Mouse (Mus musculus): ENCODE measurements around the gene Gm20604. TPM values are rescaled to one million over a fixed set of nuclear protein-coding genes. Genes with fewer than 3 reads are reported as not detected.

Gm20604 gene
- total RNA-seq (2022): 1 to 10 TPM; 6.1 to 8.9 (median 7.5) TPM

DNA sequence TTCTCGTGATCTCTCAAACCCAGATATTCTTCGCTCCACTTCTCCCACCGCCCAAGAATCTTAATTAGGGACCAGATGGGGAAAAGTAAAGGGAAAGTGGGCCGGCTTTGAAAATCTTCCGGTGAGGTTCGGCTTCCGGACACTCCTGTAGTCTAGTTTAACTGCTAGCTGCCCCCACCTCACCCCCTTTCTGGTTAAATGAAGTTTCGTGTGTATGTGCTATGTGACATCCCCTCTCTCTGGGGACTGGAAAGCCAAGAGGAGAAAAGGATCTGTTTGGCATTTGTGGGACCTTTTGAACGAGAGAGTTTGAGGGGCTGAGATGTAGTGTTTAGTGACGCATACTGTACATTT, at the start of gene Gm20604:
Gm20604 (minus strand) TSS at position 270 of the 354 bp plus-strand sequence.
- DNase-seq: no peak

GRCm38 (mm10) chr12:102799528-102799927, 41.1 kb upstream of the Gm20604 start:
- no peak for DNase-seq

GRCm38 (mm10) chr12:102787927-102788326, 29.5 kb upstream of the Gm20604 start:
- DNase-seq: no peak

DNA sequence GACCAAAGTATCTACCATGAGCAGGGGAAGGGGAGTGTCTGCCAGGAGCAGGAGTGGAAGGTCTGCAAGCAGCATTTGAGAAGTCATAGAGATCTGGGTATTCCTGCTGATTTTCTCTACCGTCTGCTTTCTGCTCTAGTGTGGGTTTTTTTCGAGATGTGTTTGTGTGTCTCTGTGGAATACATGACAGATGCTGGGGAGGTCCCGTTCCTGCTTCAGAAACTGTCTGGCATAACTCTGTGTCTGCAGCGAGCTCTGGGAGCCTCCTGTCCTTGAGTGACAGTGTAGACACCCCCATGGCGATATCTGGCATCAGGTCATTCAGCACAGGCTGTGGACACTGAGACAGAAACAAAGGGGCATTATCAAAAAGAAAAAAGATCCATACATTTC, 27.1 kb upstream of the Gm20604 start:
- DNase-seq: no peak

GRCm38 (mm10) chr12:102784899-102785592, 26.6 kb upstream of the Gm20604 start:
- DNase-seq: no peak

GRCm38 (mm10) chr12:102782841-102783240, 24.4 kb upstream of the Gm20604 start:
- DNase-seq: no peak

DNA sequence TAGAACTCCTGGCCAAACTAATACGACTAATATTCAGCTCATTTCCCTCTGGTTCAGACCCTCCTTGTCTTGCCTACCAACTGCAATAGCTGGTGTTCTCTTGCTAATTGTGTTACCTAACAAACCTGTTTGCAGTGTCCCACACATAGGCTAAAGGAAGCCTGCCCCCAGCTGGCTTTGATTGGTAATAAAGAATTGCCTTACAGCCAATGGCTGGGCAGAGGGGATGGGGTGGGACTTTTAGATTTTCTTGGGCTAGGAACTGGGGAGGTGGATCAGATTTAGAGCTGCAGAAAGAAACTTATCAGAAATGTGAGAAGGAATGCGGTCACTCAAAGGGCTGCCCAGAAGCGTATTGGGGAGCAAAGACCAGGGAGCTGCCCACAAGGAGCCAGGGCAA, 21.0 kb upstream of the Gm20604 start:
- no peak for DNase-seq

DNA sequence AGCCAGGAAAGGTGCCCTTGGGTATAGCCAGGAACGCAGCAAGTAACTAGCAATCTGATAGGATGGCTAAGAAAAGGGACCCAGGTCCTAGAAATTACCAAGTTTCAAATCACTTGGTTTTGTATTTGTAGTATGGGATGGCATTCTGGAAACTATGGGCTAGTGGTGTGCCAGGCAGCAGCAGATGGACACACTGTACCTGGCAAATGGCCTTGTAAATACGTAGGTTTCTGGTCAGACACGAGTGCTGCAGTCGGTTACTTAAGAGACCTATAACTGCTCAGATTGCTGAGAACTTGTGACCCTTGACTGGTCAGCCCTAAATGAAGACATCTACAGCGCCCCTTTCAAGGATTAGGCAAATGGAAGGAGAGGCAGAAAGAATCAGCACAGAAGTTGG, 19.7 kb upstream of the Gm20604 start:
- DNase-seq: no peak

- DNase-seq: no peak
Observed at GRCm38 (mm10) chr12:102776035-102776434, 17.6 kb upstream of the Gm20604 start.

DNA sequence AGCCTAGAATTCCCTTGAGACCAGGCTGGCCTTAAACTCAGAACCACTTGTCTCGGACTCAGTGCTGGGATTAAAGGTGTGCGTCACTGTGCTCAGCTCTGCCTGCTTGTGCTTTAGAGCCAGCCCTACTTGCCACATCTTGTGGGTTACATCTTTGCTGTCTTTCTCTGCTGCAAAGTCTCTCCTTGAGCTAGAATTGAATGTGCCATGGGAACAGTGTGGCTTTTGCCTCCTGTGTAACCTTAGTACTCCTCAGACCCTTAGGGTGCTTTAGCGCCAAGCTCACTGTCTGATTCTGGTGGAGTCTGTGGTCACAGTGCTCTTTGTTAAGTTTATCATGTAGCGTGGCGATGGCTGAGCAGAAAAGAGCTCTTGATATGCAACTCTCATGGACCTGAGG, 14.2 kb upstream of the Gm20604 start:
- no peak for DNase-seq

DNA sequence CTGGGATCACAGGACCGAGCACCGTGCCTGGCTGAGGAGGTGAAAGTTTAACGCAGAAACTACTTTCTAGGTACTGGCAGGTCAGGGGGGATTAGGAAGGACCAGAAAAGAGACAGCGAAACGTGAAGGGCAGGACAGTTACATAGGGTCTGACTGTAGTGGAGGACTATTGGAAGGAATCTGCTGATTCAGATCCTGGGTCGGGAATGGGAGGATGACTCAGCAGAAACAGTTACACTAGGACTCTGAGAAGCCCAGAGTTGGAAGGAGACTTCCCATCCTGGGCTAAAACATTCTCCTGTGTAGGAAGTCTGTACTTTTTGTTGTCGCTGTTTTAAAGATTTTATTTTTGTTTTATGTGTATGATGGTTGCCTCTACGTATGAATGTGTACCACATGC, 13.1 kb upstream of the Gm20604 start:
- no peak for DNase-seq

DNA sequence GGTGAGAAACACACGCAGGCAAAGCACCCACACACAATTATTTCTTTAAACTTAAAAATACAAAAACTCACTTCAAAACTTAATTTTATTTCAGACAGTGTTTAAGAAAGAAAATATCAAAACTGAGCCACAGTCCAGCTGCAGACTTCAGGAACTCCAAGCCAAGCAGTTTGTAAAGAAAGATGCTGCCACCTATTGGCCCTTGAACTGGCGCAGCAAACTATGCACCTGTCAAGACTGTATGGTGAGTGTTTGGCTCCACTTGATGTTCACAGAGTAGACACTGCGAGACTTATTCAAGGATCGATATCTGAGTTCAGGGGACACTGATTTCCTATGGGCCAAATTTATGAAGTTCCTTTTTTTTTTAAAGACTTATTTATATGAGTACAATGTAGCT, 10.5 kb upstream of the Gm20604 start:
- no peak for DNase-seq

GRCm38 (mm10) chr12:102763696-102764095, 5.2 kb upstream of the Gm20604 start:
- peak; percentile 51 for DNase-seq

GRCm38 (mm10) chr12:102761668-102762067, 3.2 kb upstream of the Gm20604 start:
- DNase-seq: no peak

DNA sequence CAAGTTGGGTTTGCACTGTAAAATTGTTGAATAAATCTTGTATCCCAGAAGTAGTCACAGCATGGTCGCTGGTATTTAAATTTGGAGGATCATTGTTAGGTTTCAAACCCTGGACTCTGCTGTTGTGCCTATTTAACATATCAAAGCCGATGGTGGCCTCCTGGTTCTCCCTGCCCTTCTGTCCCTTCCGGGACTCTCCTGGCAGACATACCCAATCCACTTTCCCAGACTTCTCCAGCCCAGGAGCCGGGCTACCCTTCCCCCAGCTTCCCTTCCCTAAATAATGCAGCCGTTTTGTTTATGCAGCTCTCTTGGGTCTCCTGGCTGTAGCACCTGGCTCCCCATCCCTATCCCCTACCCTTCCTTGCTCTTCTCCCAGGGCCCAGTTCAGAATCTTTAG, 464 bp upstream of the Gm20604 start:
- no peak for DNase-seq

DNA sequence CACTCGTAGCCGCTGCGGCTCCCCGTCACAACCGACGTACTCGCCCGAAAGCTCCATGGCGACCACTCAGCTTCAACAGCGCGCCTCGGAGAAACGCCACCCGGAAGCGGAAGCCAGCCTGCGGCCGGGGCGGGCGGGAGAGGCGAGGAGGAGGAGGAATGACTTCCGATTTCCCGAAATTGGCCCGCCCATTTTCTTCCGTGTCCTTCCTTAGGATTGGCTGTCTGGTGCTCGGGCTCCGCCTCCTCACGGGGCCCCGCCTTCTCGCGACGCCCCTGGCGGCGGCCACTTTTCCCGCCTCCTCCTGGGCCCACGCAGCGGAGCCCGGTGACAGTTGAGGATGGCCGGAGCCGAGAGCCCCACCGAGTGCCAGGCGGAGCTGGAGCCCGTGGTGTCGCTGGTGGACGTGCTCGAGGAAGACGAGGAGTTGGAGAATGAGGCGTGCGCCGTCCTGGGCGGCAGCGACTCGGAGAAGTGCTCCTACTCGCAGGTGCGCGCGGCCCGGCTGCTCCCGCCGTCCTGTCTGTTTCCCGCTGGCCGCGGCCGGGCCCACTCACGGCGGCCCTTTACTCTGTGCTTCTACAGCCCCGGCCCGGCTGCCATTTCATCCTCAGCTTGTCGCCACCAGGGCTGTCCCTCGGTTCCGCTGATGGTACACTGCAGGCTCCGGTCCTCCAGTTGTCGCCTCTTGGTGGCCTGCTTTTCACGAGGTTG, 626 bp downstream of the Gm20604 start, which contains the start of the genes Gm28051, Gon7 and Ubr7:
Gm28051 (minus strand) TSS at position 77 of the 714 bp plus-strand sequence.
Gon7 (minus strand) TSS at position 115 of the 714 bp plus-strand sequence.
Ubr7 (plus strand) TSS at position 279 of the 714 bp plus-strand sequence.
- peak; percentile 95 for DNase-seq

GRCm38 (mm10) chr12:102757055-102757688, 1.3 kb downstream of the Gm20604 start:
- no peak for DNase-seq

GRCm38 (mm10) chr12:102756304-102756703, 2.2 kb downstream of the Gm20604 start:
- DNase-seq: no peak

DNA sequence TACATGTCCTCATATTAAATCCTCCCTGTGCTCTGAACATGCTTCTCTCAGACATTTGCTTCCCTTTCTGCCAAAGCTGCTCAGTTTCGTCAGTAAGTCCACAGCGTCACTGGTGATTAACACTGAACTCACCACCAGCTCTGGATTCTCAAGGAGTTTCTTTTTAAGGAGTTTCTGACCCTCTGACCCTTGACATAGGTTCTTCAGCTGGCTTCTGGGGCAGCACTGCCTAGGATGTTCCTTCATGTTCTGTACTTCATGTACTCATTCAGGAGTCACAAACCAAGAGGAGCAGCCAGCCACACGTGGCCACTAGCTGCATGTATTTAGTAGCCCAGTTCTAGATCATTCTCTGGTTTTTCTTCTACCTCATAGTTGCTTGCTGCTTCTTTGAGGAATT, 10.2 kb downstream of the Gm20604 start:
- DNase-seq: no peak

GRCm38 (mm10) chr12:102744839-102745238, 13.6 kb downstream of the Gm20604 start:
- DNase-seq: no peak

- DNase-seq: peak; percentile 89
Observed at GRCm38 (mm10) chr12:102743589-102744574, 14.6 kb downstream of the Gm20604 start, which contains the start of the genes Moap1 and Tmem251. Gene Moap1, minus strand, starts transcription at chr12:102743661. Gene Tmem251, plus strand, starts transcription at chr12:102743762.

DNA sequence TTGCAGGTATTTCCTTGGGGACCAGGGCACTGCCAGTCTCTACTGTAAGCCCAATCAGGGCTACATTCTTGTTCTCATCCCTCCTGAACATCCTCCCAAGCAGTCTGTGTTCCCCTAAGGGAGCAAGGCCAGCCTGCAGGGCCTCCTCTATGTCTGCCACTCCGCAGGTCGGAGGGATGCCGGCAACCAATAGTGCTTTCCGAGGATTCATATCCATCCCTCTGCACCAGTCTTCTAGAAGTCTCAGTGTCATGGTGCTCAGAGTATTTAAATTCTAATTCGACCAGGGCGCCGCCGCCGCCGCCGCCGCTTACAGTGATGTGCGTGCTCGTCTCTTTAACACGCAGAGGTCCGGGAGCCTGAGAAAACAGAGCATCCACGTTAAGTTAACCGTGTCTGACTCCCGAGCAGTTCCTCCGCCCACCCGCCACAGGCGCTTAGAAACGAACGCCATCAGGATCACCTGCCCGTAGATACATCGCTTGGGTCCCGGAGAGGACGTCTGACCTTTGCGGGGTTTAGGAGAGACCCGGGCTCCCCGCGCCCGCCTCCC, 15.4 kb downstream of the Gm20604 start:
- no peak for DNase-seq
